Mouse (Mus musculus) CH12.LX (cell line): ENCODE data around the gene Arvcf. TPM values are rescaled to one million over a fixed set of nuclear protein-coding genes. Genes with fewer than 3 reads are reported as not detected.

Experiments
- DNase-seq: peaks from one replicate; pipeline ENCODE4 v3.0.0-alpha.2; 2013; ENCODE audit errors: extremely low read depth
- H3K27ac ChIP-seq: 2 replicates; pipeline ENCODE4 v1.5.1; 2012; ENCODE audit warnings: low read depth, mild to moderate bottlenecking, control low read depth, moderate library complexity; ENCODE audit not compliant: insufficient read depth
- H3K27me3 ChIP-seq: replicated peaks from 2 replicates; pipeline ENCODE3; 2012; ENCODE audit warnings: inconsistent platforms
- H3K36me3 ChIP-seq, 2 experiments: replicated peaks in 1 of 2; 2 replicates each; pipeline versions ENCODE3 to v1.6.1; 2012; ENCODE audit warnings: inconsistent platforms in 1 of 2, low read length in 1 of 2, mild to moderate bottlenecking in 1 of 2, mixed read lengths in 1 of 2, moderate library complexity in 1 of 2; ENCODE audit not compliant: control insufficient read depth in 1 of 2, insufficient read depth in 1 of 2
- H3K4me1 ChIP-seq, 2 experiments: 2 replicates each; pipeline ENCODE4 v1.6.1; 2012; ENCODE audit warnings: inconsistent platforms in 1 of 2, moderate library complexity in 1 of 2; ENCODE audit not compliant: insufficient read depth in 2 of 2, control insufficient read depth in 1 of 2
- H3K4me2 ChIP-seq: 2 replicates; pipeline ENCODE4 v1.6.1; 2012; ENCODE audit warnings: low read depth, mild to moderate bottlenecking, control low read depth; ENCODE audit not compliant: poor library complexity, insufficient read depth, severe bottlenecking
- H3K4me3 ChIP-seq, 3 experiments: fragments of 150-350 bp in 1 of 3; sonication (generic) in 1 of 3; replicated peaks in 1 of 3; 2 replicates each; pipeline versions ENCODE3 to v1.5.1; 2011 to 2012; ENCODE audit warnings: low read depth in 2 of 3, low read length in 2 of 3, mild to moderate bottlenecking in 2 of 3, moderate library complexity in 2 of 3, control low read depth in 1 of 3, improper control_type of control experiment in 1 of 3, inconsistent platforms in 1 of 3, mixed read lengths in 1 of 3; ENCODE audit not compliant: poor library complexity in 1 of 3
- H3K79me2 ChIP-seq: replicated peaks from 2 replicates; pipeline ENCODE4 v1.6.1; 2012; ENCODE audit warnings: mild to moderate bottlenecking, moderate library complexity; ENCODE audit not compliant: control insufficient read depth, poor library complexity, insufficient read depth, severe bottlenecking; ENCODE audit errors: extremely low read depth
- H3K9ac ChIP-seq: 2 replicates; pipeline ENCODE4 v1.6.1; 2012; ENCODE audit warnings: low read depth, mild to moderate bottlenecking, control low read depth, moderate library complexity; ENCODE audit not compliant: insufficient read depth
- H3K9me3 ChIP-seq: replicated peaks from 2 replicates; pipeline ENCODE3; 2012; ENCODE audit warnings: low read length, inconsistent platforms, mixed read lengths
- BHLHE40 ChIP-seq: IDR thresholded peaks from 2 replicates; pipeline ENCODE4 v1.6.1; 2011; ENCODE audit warnings: mild to moderate bottlenecking, low read depth, low read length, improper control_type of control experiment
- CHD1 ChIP-seq: IDR thresholded peaks from 2 replicates; pipeline ENCODE4 v1.6.1; 2012; ENCODE audit warnings: low read depth, low read length, improper control_type of control experiment, inconsistent platforms
- CHD2 ChIP-seq: IDR thresholded peaks from 2 replicates; pipeline ENCODE4 v1.6.1; 2011; ENCODE audit warnings: low read length, improper control_type of control experiment
- CTCF ChIP-seq, 2 experiments: IDR thresholded peaks in 1 of 2; conservative IDR thresholded peaks in 1 of 2; 2 replicates each; pipeline ENCODE4 v1.5.1; 2011 to 2012; ENCODE audit warnings: low read depth in 2 of 2, low read length in 2 of 2, improper control_type of control experiment in 1 of 2, inconsistent platforms in 1 of 2, mild to moderate bottlenecking in 1 of 2, moderate library complexity in 1 of 2
- ELF1 ChIP-seq: IDR thresholded peaks from 2 replicates; pipeline ENCODE4 v1.6.1; 2014; ENCODE audit warnings: low read depth, mild to moderate bottlenecking, inconsistent platforms, low read length, improper control_type of control experiment
- ETS1 ChIP-seq: conservative IDR thresholded peaks from 2 replicates; pipeline ENCODE4 v1.6.1; 2012; ENCODE audit warnings: low read depth, mild to moderate bottlenecking, inconsistent platforms, low read length, improper control_type of control experiment, moderate library complexity
- GABPA ChIP-seq: IDR thresholded peaks from 2 replicates; pipeline ENCODE4 v1.6.1; 2012; ENCODE audit warnings: low read depth, low read length, improper control_type of control experiment, inconsistent platforms; ENCODE audit not compliant: insufficient replicate concordance
- HCFC1 ChIP-seq: IDR thresholded peaks from 2 replicates; pipeline ENCODE4 v1.6.1; 2012; ENCODE audit warnings: low read depth, mild to moderate bottlenecking, inconsistent platforms, low read length, improper control_type of control experiment
- IRF4 ChIP-seq: IDR thresholded peaks from 2 replicates; pipeline ENCODE4 v1.6.1; 2014; ENCODE audit warnings: low read depth, mild to moderate bottlenecking, inconsistent platforms, low read length, improper control_type of control experiment
- JUN ChIP-seq: IDR thresholded peaks from 2 replicates; pipeline ENCODE4 v1.6.1; 2011; ENCODE audit warnings: low read depth, mild to moderate bottlenecking, low read length, improper control_type of control experiment, moderate library complexity; ENCODE audit not compliant: insufficient read depth
- JUND ChIP-seq: conservative IDR thresholded peaks from 2 replicates; pipeline ENCODE4 v1.6.1; 2011; ENCODE audit warnings: low read depth, low read length, improper control_type of control experiment
- KAT2A ChIP-seq: IDR thresholded peaks from 2 replicates; pipeline ENCODE4 v1.6.1; 2012; ENCODE audit warnings: low read length, improper control_type of control experiment, inconsistent platforms; ENCODE audit not compliant: insufficient replicate concordance
- MAFK ChIP-seq: IDR thresholded peaks from 2 replicates; pipeline ENCODE4 v1.6.1; 2011; ENCODE audit warnings: low read length, improper control_type of control experiment; ENCODE audit not compliant: insufficient replicate concordance
- MAX ChIP-seq: IDR thresholded peaks from 2 replicates; pipeline ENCODE4 v1.6.1; 2011; ENCODE audit warnings: low read length, improper control_type of control experiment
- MAZ ChIP-seq: IDR thresholded peaks from 2 replicates; pipeline ENCODE4 v1.6.1; 2012; ENCODE audit warnings: low read depth, mild to moderate bottlenecking, inconsistent platforms, low read length, improper control_type of control experiment, moderate library complexity
- MEF2A ChIP-seq: IDR thresholded peaks from 2 replicates; pipeline ENCODE4 v1.6.1; 2014; ENCODE audit warnings: low read depth, mild to moderate bottlenecking, inconsistent platforms, low read length, improper control_type of control experiment, borderline replicate concordance
- MXI1 ChIP-seq: IDR thresholded peaks from 2 replicates; pipeline ENCODE4 v1.6.1; 2011; ENCODE audit warnings: mild to moderate bottlenecking, low read depth, low read length, improper control_type of control experiment
- MYC ChIP-seq: IDR thresholded peaks from 2 replicates; pipeline ENCODE4 v1.6.1; 2011; ENCODE audit warnings: low read depth, mild to moderate bottlenecking, improper control_type of control experiment, low read length
- NELFE ChIP-seq: IDR thresholded peaks from 2 replicates; pipeline ENCODE4 v1.6.1; 2011; ENCODE audit warnings: low read depth, low read length, improper control_type of control experiment
- NRF1 ChIP-seq: IDR thresholded peaks from 2 replicates; pipeline ENCODE4 v1.6.1; 2014; ENCODE audit warnings: low read depth, mild to moderate bottlenecking, inconsistent platforms, low read length, improper control_type of control experiment, moderate library complexity
- PAX5 ChIP-seq: IDR thresholded peaks from 2 replicates; pipeline ENCODE4 v1.6.1; 2012; ENCODE audit warnings: low read length, inconsistent platforms, mixed read lengths
- POLR2A ChIP-seq: IDR thresholded peaks from 2 replicates; pipeline ENCODE4 v1.6.1; 2011; ENCODE audit warnings: low read depth, mild to moderate bottlenecking, improper control_type of control experiment, low read length
- POLR2AphosphoS2 ChIP-seq: IDR thresholded peaks from 2 replicates; pipeline ENCODE4 v1.6.1; 2011; ENCODE audit warnings: low read depth, low read length, improper control_type of control experiment
- RAD21 ChIP-seq: IDR thresholded peaks from 2 replicates; pipeline ENCODE4 v1.6.1; 2011; ENCODE audit warnings: low read depth, mild to moderate bottlenecking, low read length, improper control_type of control experiment, moderate library complexity
- RCOR1 ChIP-seq: conservative IDR thresholded peaks from 2 replicates; pipeline ENCODE4 v1.6.1; 2012; ENCODE audit warnings: low read depth, mild to moderate bottlenecking, inconsistent platforms, low read length, improper control_type of control experiment
- SIN3A ChIP-seq: IDR thresholded peaks from 2 replicates; pipeline ENCODE4 v1.6.1; 2012; ENCODE audit warnings: low read length, improper control_type of control experiment, inconsistent platforms
- SMC3 ChIP-seq: IDR thresholded peaks from 2 replicates; pipeline ENCODE4 v1.6.1; 2011; ENCODE audit warnings: low read depth, low read length, improper control_type of control experiment
- TBP ChIP-seq: conservative IDR thresholded peaks from 2 replicates; pipeline ENCODE4 v1.6.1; 2011; ENCODE audit warnings: low read depth, low read length, improper control_type of control experiment
- TCF12 ChIP-seq: IDR thresholded peaks from 2 replicates; pipeline ENCODE4 v1.6.1; 2014; ENCODE audit warnings: low read depth, mild to moderate bottlenecking, inconsistent platforms, low read length, improper control_type of control experiment
- USF1 ChIP-seq: IDR thresholded peaks from 2 replicates; pipeline ENCODE4 v1.6.1; 2014; ENCODE audit warnings: low read depth, mild to moderate bottlenecking, inconsistent platforms, low read length, improper control_type of control experiment
- USF2 ChIP-seq: conservative IDR thresholded peaks from 2 replicates; pipeline ENCODE4 v1.6.1; 2011; ENCODE audit warnings: low read depth, low read length, improper control_type of control experiment
- ZC3H11A ChIP-seq: IDR thresholded peaks from 2 replicates; pipeline ENCODE4 v1.6.1; 2012; ENCODE audit warnings: low read depth, mild to moderate bottlenecking, inconsistent platforms, low read length, improper control_type of control experiment
- ZMIZ1 ChIP-seq: IDR thresholded peaks from 2 replicates; pipeline ENCODE4 v1.6.1; 2012; ENCODE audit warnings: low read depth, mild to moderate bottlenecking, inconsistent platforms, low read length, improper control_type of control experiment
- ZNF384 ChIP-seq: IDR thresholded peaks from 2 replicates; pipeline ENCODE4 v1.6.1; 2012; ENCODE audit warnings: low read depth, low read length, improper control_type of control experiment, inconsistent platforms
- dilution Hi-C: fragments of 300-500 bp; cut with MboI; formaldehyde crosslinking; loops from 2 replicates; pipeline ENCODE4 v1.14.3; 2020; ENCODE audit warnings: low sequenced_read_pairs; ENCODE audit not compliant: extremely low pct_unique_long_range_greater_than_20kb, extremely low pct_ligation_motif_present
- in situ Hi-C: fragments of 300-500 bp; cut with MboI; formaldehyde crosslinking; loops from 3 replicates; pipeline ENCODE4 v1.14.3; 2019; ENCODE audit warnings: low sequenced_read_pairs, low pct_ligation_motif_present, low pct_unique_long_range_greater_than_20kb, mixed read lengths
- polyA plus RNA-seq: library from polyadenylated mRNA; unstranded; fragments of >175 nt; gene quantifications from 2 replicates; pipeline ENCODE4 v1.2.1, GENCODE M21; 2012; ENCODE audit warnings: low read depth; ENCODE audit not compliant: insufficient read length
- total RNA-seq, 2 experiments: library from RNA; depleted of rRNA; stranded (reverse); fragments of 300-350 nt in 1 of 2; fragments of >200 nt in 1 of 2; gene quantifications; 2 replicates each; pipeline ENCODE4 v1.2.3; 2012 to 2014

Gene Arvcf
- total and polyA plus RNA-seq, 3 experiments: 1.1 to 7.5 (median 3.9) TPM

GRCm38 (mm10) chr16:18345243-18345642 lies 2.7 kb upstream of the Arvcf start:
- H3K27me3 ChIP-seq: peaks cover 43% of the 10 kb centered on the region
- H3K79me2 ChIP-seq: no peaks in the 10 kb centered on the region
- H3K36me3 ChIP-seq: no peaks in the 10 kb centered on the region
- peak; percentile 92 for DNase-seq
- H3K4me3 ChIP-seq: no peak overlapping the region
- dilution Hi-C loops: no loop called here
- H3K4me1 ChIP-seq: peaks cover 9 to 36% of the 10 kb centered on the region in 2 experiments
- no peak overlapping the region for H3K27ac ChIP-seq
- no peak overlapping the region for H3K9ac ChIP-seq
- no peak for TF ChIP-seq USF2
- TF ChIP-seq TCF12: peak; percentile 59; the same call in 1 of the 2 replicates
- TF ChIP-seq NRF1: no peak
- peak; percentile 21; the same call in 1 of the 2 replicates for TF ChIP-seq ZC3H11A
- no peak for TF ChIP-seq POLR2A
- TF ChIP-seq JUND: peak; percentile 24; the same call in 1 of the 2 replicates
- no peak for TF ChIP-seq PAX5
- 0 out of 2 replicates have a peak, but pooled peaks have one; percentile 15 for TF ChIP-seq KAT2A
- peak; percentile 48; the same call in 1 of the 2 replicates for TF ChIP-seq MAX
- TF ChIP-seq ETS1: no peak
- peak; percentile 93 for TF ChIP-seq RAD21
- peak; percentile 65 for TF ChIP-seq ELF1
- TF ChIP-seq MAZ: peak; percentile 66; the same call in 1 of the 2 replicates
- peak; percentile 63; the same call in 1 of the 2 replicates for TF ChIP-seq MEF2A
- TF ChIP-seq NELFE: peak; percentile 65
- TF ChIP-seq ZMIZ1: 0 out of 2 replicates have a peak, but pooled peaks have one; percentile 27
- peak; percentile 49 for TF ChIP-seq BHLHE40
- TF ChIP-seq CHD1: 0 out of 2 replicates have a peak, but pooled peaks have one; percentile 41
- peak; percentile 61 for TF ChIP-seq MXI1
- no peak for TF ChIP-seq GABPA
- TF ChIP-seq SMC3: peak; percentile 91
- 0 out of 2 replicates have a peak, but pooled peaks have one; percentile 17 for TF ChIP-seq TBP
- no peak for TF ChIP-seq MAFK
- TF ChIP-seq JUN: no peak
- peak; percentile 67 for TF ChIP-seq SIN3A
- TF ChIP-seq MYC: peak; percentile 83
- peak; percentile 37; the same call in 1 of the 2 replicates for TF ChIP-seq HCFC1
- TF ChIP-seq IRF4: peak; percentile 42; the same call in 1 of the 2 replicates
- peak; percentile 59 for TF ChIP-seq ZNF384
- TF ChIP-seq CHD2: no peak
- TF ChIP-seq USF1: no peak
- TF ChIP-seq CTCF (conservative IDR thresholded peaks at IDR 0.05 in 1 of 2, IDR thresholded peaks at IDR 0.05 in 1 of 2; ENCODE audit: low read depth in 2 of 2, low read length in 2 of 2): peak; percentile 86 to 97
- no peak for TF ChIP-seq POLR2AphosphoS2
- TF ChIP-seq RCOR1: peak; percentile 59; the same call in 1 of the 2 replicates
- H3K9me3 ChIP-seq: no peaks in the 10 kb centered on the region
- in situ Hi-C loops: no loop called here
- no peak overlapping the region for H3K4me2 ChIP-seq
